Mouse (Mus musculus) hindbrain, embryonic 13.5 days (tissue): ENCODE measurements around the gene H2-T23. TPM values are rescaled to one million over a fixed set of nuclear protein-coding genes. Genes with fewer than 3 reads are reported as not detected.
A peak's percentile ranks its signal among the peaks of the same experiment; 100 is the strongest.
"Not testable (repeated sequence)": the region's sequence is repeated elsewhere in the genome, so short reads cannot be mapped to it uniquely, and the experiment has no call there.

Experiments used
- ATAC-seq: fragments of 200-750 bp; cut with Nextera tagmentation; 2 replicates; pipeline ENCODE4 v1.8.0; 2017; ENCODE audit warnings: moderate TSS enrichment; ENCODE audit not compliant: low FRiP score
- H3K27ac ChIP-seq: fragments of 300-500 bp; sonication (generic); 2 replicates; pipeline ENCODE4 v1.5.1; 2015; ENCODE audit warnings: inconsistent platforms, mild to moderate bottlenecking, moderate library complexity
- H3K27me3 ChIP-seq: fragments of 300-500 bp; sonication (generic); 2 replicates; pipeline ENCODE4 v1.6.1; 2015; ENCODE audit warnings: mild to moderate bottlenecking, inconsistent platforms
- H3K36me3 ChIP-seq: fragments of 300-500 bp; sonication (generic); 2 replicates; pipeline ENCODE4 v1.6.1; 2015; ENCODE audit warnings: mild to moderate bottlenecking, inconsistent platforms
- H3K4me1 ChIP-seq: fragments of 300-500 bp; sonication (generic); replicated peaks from 2 replicates; pipeline ENCODE4 v1.6.1; 2015; ENCODE audit warnings: inconsistent platforms
- H3K4me2 ChIP-seq: fragments of 300-500 bp; sonication (generic); 2 replicates; pipeline ENCODE4 v1.6.1; 2015; ENCODE audit warnings: inconsistent platforms, mild to moderate bottlenecking, moderate library complexity
- H3K4me3 ChIP-seq: fragments of 300-500 bp; sonication (generic); 2 replicates; pipeline ENCODE4 v1.5.1; 2015; ENCODE audit warnings: mild to moderate bottlenecking, inconsistent platforms
- H3K9ac ChIP-seq: fragments of 300-500 bp; sonication (generic); 2 replicates; pipeline ENCODE4 v1.6.1; 2015; ENCODE audit warnings: mild to moderate bottlenecking, inconsistent platforms
- H3K9me3 ChIP-seq: fragments of 300-500 bp; sonication (generic); 2 replicates; pipeline ENCODE4 v1.6.1; 2016; ENCODE audit warnings: inconsistent platforms
- WGBS: fragments of 180-500 bp; shearing (Covaris S2); methylation state at CpG from one replicate; pipeline ENCODE4 v1.1.7; 2015; 5-methylcytosine and 5-hydroxymethylcytosine counted together
- polyA plus RNA-seq: library from polyadenylated mRNA; unstranded; fragments of >200 nt; fragmentation: Nextera tagmentation; extraction: Ambion mirVana; gene quantifications from 2 replicates; pipeline ENCODE4 v1.2.1, GENCODE M21; 2015

Gene H2-T23
- 3.2 and 3.3 TPM in 2 replicates for polyA plus RNA-seq

DNA sequence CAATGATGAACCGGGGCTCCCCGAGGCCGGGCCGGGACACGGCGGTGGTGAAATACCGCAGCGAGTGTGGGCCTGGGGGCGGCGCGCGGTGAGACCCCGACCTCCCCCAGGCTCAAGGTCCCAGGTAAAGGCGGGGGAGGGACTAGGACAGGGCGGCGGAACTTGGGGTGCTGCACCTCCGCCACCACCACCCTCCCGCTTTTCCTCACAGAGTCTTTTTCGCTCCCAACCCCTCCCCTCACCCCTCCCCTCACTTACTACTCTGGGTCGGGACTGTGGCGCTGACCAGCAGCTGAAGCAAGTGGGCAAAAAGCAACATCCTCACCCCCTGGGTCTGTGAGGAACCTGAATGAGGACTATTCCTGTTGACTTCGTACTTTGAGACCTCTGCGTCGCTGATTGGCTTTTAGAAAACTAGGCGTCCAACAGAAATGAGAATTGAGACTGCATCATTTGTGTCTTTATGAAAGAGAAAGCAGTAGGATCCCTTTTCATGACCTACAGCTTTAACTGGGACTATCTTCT, at the start of gene H2-T23:
TSS of gene H2-T23 (minus strand) at position 505 of the 525 bp plus-strand sequence.
- Histone ChIP-seq H3K4me1 (peaks cover 10% of the 10 kb centered on the region), H3K4me3 (peak within 1 kb of the TSS; percentile 47), H3K27me3 (peaks cover 20% of the 10 kb centered on the region; the same call in 1 of the 2 replicates), H3K4me2 (peak within 1 kb of the TSS; percentile 78), H3K9ac (peak within 1 kb of the TSS; percentile 68)
- 1% methylated on average over 25 of the region's 25 CpGs for WGBS
- H3K36me3 ChIP-seq, H3K9me3 ChIP-seq, H3K27ac ChIP-seq: not testable (repeated sequence)
- peak; percentile 41 for ATAC-seq

DNA sequence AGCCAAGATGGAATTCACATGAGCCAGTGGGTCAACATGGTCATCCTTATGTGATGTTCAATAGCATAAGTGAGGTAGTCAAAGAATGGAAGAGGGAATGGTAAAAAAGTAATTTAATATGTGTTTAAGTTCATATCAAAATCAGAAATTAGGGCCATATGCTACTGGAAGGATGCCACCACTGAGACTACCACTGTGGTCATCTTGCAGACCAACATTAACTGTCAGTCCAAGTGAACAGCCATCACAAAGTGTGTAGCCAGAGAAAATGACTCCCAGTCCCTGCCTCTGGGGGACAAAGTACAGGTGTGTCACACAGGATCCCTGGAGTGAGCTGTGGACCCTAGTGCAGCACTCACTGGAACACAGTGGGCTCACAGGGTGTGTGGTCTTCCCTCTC, 49.2 kb upstream of the H2-T23 start:
- not testable (repeated sequence) for H3K9ac ChIP-seq, H3K9me3 ChIP-seq, H3K36me3 ChIP-seq, H3K27ac ChIP-seq, H3K4me2 ChIP-seq, H3K4me3 ChIP-seq, ATAC-seq
- H3K4me1 ChIP-seq, result peaks cover 12% of the 10 kb centered on the region
- peaks cover 32% of the 10 kb centered on the region for H3K27me3 ChIP-seq

DNA sequence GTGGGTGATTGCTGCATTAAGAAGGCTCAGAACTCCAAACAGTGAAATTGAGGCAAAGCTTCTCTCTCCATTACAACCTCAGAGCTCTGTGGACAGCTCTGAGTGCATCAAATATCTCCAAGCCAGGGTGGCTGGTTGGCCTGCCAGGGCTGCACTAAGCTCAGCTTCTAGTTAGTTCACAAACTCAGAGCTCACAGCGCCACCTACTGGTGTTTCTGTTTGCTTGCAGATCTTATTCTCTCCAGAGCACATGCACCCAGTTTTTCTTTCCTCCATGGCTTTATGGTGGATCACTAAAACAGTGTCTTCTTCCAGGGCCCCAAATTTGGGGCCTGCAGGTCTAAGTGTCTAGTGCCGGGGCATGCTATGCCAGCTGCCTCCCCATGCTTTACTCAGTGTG, 28.2 kb upstream of the H2-T23 start:
- H3K4me1 ChIP-seq, result no peaks in the 10 kb centered on the region
- no peaks in the 10 kb centered on the region for H3K9me3 ChIP-seq
- whole genome bisulfite sequencing, result 29% methylated on average over 2 of the region's 2 CpGs
- H3K36me3 ChIP-seq, result no peaks in the 10 kb centered on the region
- no peak overlapping the region for H3K4me2 ChIP-seq
- no peak overlapping the region for H3K27ac ChIP-seq
- H3K27me3 ChIP-seq, result 0 out of 2 replicates have a peak, but pooled peaks cover 2% of the 10 kb centered on the region
- no peak overlapping the region for H3K4me3 ChIP-seq
- no peak overlapping the region for H3K9ac ChIP-seq
- no peak for ATAC-seq

DNA sequence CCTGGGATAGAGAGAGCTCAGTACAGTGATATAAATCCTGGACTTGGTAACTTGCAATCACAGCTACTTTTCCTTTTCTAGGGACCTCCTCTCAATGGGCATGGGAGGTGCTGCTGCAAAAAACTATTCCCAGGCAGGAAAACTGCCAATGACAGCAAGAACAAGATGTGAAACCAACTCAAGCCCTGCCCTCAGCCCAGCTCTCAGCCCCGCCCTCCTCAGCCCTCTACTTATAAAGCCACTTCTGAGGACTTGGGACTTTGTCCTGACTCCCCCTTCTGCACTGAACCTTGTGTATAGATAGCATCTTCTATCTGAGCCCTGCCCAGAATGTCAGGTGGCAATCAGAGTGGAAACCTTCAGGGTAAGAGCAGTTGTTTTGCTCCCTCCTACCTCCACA, 25.7 kb upstream of the H2-T23 start, which contains the start of gene Gm11127:
TSS of gene Gm11127 (minus strand) at position 10 of the 400 bp plus-strand sequence.
- not testable (repeated sequence) for H3K9ac ChIP-seq, H3K9me3 ChIP-seq, H3K27me3 ChIP-seq, H3K27ac ChIP-seq, H3K4me2 ChIP-seq, ATAC-seq, H3K4me1 ChIP-seq, H3K36me3 ChIP-seq, H3K4me3 ChIP-seq
- WGBS, result 59% methylated on average over 1 of the region's 1 CpGs

DNA sequence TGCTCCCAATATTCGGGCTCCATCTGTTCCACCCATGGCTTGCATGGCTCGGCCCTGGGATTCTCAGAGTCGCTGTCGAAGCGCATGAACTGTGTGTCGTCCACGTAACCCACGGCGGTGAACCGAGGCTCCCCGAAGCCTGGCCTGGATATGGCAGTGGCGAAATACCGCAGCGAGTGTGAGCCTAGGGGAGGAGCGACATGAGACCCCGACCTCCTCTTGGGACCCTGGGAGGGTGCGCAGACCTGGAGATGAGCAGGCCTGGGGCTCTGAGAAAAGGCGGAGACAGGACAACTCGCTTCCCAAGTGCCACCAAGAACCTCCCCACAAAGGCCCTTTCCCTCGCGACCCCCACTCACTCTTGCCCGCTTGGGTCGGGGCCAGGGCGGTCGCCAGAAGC, 25.3 kb upstream of the H2-T23 start:
- WGBS, result 90% methylated on average over 24 of the region's 25 CpGs
- not testable (repeated sequence) for H3K36me3 ChIP-seq, H3K27me3 ChIP-seq, ATAC-seq, H3K4me2 ChIP-seq, H3K9ac ChIP-seq, H3K9me3 ChIP-seq, H3K27ac ChIP-seq, H3K4me1 ChIP-seq, H3K4me3 ChIP-seq

DNA sequence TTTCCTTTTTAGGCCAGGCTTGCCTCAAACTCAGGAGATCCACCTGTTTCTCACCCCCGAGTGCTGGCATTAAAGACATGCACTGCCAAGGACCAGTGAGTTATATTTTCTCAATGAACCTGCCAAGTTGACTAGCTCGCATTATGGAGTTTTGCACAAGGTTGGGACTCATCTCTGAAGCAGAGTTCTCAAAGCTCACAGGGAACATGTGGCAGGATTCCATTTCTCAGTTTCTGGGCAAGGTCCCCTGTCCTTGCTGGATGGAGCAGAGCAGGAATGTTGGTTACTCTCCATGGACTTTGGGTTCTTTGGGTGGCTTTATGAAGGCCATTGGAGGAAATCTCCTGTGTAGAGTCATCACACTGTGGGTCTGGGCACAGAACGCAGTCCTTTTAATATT, 10.6 kb upstream of the H2-T23 start:
- WGBS, result 83% methylated on average over 3 of the region's 3 CpGs
- Histone ChIP-seq H3K4me2 (peak overlapping the region; percentile 68), H3K4me3 (peak overlapping the region; percentile 37; the same call in 1 of the 2 replicates), H3K9me3 (no peaks in the 10 kb centered on the region), H3K27ac (no peak overlapping the region), H3K27me3 (peaks cover 15% of the 10 kb centered on the region), H3K9ac (peak overlapping the region; percentile 35; the same call in 1 of the 2 replicates), H3K4me1 (peaks cover 11% of the 10 kb centered on the region; the same call in 1 of the 2 replicates), H3K36me3 (no peaks in the 10 kb centered on the region)
- no peak for ATAC-seq

DNA sequence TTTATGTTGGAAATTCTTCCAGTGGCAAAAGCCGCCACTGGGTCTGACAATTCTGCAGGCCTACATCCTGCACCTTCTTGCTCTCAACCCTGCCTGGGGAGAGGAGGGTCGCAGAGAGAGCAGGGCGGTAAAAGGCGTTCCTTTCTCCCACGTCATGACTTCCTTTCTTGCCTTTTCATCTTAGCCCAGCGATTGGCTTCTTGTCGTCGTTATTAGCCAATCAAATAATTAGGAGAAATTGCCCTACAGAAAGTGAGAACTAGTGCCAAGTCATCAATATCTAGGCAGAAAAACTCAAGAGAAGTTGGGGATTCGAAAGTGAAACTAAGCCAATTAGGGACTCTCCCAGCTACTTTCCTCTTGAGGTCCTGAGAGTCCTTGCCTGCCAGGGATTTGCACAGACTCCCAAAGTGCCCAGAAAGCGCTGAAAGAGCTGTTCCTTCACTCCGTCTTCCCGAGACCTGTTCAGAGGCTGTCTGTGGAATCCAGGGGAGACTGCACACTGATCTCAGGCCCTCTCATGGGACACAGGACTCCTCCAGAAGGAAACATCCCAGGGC, 10.0 kb upstream of the H2-T23 start, which contains the start of the genes H2-T22 and Gm6034:
TSS of gene H2-T22 (minus strand) at position 138 of the 560 bp plus-strand sequence.
TSS of gene Gm6034 (plus strand) at position 352 of the 560 bp plus-strand sequence.
- Histone ChIP-seq H3K4me2 (peak within 1 kb of the TSS; percentile 68), H3K4me1 (peaks cover 11% of the 10 kb centered on the region; the same call in 1 of the 2 replicates), H3K27me3 (peaks cover 15% of the 10 kb centered on the region), H3K9ac (peak within 1 kb of the TSS; percentile 68), H3K4me3 (peak within 1 kb of the TSS; percentile 37)
- not testable (repeated sequence) for H3K9me3 ChIP-seq, H3K36me3 ChIP-seq, H3K27ac ChIP-seq
- peak; percentile 94 for ATAC-seq
- 2% methylated on average over 12 of the region's 12 CpGs for WGBS

DNA sequence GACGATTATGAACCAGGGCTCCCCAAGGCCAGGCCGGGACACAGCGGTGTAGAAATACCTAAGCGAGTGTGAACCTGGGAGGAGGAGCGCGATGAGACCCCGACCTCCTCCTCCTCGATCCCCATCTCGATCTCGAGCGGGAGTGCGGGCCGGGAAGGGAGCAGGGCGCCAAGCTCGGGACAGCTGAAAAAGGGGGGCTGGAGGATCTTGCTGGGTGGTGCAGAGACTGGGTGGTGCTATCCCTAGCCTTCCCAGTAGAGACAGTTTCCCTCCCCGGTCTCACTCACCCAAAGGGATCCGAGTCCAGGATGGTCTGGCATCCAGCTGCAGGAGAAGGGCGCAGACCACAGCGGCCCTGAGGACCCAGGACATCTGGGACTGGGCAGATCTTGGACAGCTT, 9.4 kb upstream of the H2-T23 start:
- not testable (repeated sequence) for H3K9me3 ChIP-seq, H3K27ac ChIP-seq, H3K36me3 ChIP-seq
- WGBS, result 1% methylated on average over 19 of the region's 19 CpGs
- Histone ChIP-seq H3K9ac (peak overlapping the region; percentile 68), H3K4me3 (peak overlapping the region; percentile 37), H3K27me3 (peaks cover 15% of the 10 kb centered on the region), H3K4me2 (peak overlapping the region; percentile 68), H3K4me1 (peaks cover 11% of the 10 kb centered on the region; the same call in 1 of the 2 replicates)
- peak; percentile 78 for ATAC-seq

DNA sequence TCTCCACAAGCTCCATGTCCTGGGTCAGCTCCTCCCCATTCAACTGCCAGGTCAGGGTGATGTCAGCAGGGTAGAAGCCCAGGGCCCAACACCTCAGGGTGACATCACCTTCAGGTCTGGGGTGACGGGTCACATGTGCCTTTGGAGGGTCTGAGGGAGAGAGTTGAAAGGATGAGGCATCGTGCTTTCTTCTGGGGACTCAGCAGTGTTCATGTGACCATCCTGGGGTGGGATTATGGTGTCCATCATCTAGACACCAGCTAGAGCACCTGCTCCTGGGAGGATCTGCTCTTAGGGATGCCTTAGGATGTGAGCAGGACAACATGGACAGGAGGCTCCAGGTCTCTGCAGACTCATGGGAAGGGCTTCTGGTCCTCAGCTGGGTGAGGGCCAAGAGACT, 7.9 kb upstream of the H2-T23 start:
- not testable (repeated sequence) for H3K4me3 ChIP-seq, H3K36me3 ChIP-seq, H3K4me2 ChIP-seq, ATAC-seq, H3K9ac ChIP-seq, H3K9me3 ChIP-seq, H3K27ac ChIP-seq
- 96% methylated on average over 2 of the region's 2 CpGs for WGBS
- peaks cover 15% of the 10 kb centered on the region for H3K27me3 ChIP-seq
- peaks cover 11% of the 10 kb centered on the region; the same call in 1 of the 2 replicates for H3K4me1 ChIP-seq

DNA sequence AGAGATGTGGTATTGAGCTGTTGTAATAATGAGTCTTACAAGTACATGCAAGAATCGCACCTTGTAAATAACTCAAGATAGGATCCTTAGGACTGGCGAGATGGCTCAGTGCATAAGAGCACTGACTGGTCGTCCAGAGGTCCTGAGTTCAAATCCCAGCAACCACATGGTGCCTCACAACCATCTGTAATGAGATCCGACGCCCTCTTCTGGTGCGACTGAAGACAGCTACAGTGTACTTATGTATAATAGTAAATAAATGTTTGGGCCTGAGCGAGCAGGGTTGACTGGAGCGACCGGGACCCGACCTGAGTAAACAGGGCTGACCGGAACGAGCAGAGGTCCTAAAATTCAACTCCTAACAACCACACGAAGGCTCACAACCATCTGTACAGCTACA, 3.5 kb upstream of the H2-T23 start:
- H3K4me3 ChIP-seq, H3K9me3 ChIP-seq, H3K36me3 ChIP-seq, H3K9ac ChIP-seq, H3K27ac ChIP-seq, ATAC-seq, H3K4me2 ChIP-seq: not testable (repeated sequence)
- peaks cover 10% of the 10 kb centered on the region for H3K4me1 ChIP-seq
- WGBS, result 90% methylated on average over 13 of the region's 13 CpGs
- H3K27me3 ChIP-seq, result peaks cover 17% of the 10 kb centered on the region; the same call in 1 of the 2 replicates

DNA sequence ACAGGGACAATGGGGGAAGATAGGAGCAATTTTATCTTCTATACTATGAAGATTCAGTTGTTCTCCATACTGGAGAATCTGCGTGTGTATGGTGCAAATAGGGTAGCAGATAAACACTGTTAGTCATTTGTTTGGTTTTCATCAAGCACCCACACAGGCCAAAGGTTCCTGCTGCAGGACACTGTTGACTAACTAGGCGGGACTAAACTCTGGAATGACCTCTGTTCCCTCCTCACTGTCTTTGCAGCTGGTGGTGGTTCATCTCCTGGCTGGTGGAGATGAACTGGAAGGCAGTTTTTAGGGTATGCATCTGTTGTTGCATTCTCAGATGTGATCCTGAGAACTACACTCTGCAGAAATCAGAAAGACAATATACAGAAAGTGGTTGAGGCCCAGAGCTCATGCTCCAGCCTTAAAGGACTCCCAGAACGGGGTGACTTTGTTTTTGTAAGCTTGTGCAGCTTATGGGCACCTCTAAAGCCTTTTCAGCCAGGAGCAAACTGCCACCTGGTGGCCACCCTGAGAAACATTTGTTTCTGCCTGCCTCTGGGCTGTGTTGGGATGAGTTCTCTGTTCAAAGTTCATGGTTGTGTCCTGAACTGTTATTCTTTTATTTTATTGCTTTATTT, 2.5 kb upstream of the H2-T23 start:
- H3K36me3 ChIP-seq, H3K27ac ChIP-seq, H3K4me2 ChIP-seq, H3K9me3 ChIP-seq, ATAC-seq, H3K4me3 ChIP-seq, H3K9ac ChIP-seq: not testable (repeated sequence)
- H3K4me1 ChIP-seq, result peaks cover 10% of the 10 kb centered on the region
- 42% methylated on average over 3 of the region's 3 CpGs for WGBS
- H3K27me3 ChIP-seq, result peaks cover 20% of the 10 kb centered on the region; the same call in 1 of the 2 replicates

DNA sequence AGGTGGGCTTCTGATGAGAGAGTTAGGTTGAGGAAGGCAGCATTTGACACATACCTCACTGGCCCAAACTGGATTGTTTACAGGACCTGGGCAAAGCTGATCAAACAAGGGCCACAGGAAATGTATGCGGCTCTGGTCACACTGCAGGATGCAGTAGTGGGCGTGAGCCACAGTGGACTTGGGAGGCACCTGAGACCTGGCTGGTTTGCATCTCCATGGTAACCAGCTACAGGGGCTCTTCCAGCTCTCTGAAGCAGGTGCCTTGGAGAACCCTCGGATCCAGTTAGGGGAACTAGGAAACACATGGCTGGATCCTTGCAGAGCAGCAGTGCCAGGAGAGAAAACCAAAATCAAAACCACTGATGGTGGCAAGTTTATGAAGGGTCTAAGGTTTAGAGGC, 1.9 kb upstream of the H2-T23 start:
- Histone ChIP-seq H3K27me3 (peaks cover 20% of the 10 kb centered on the region; the same call in 1 of the 2 replicates), H3K4me1 (peaks cover 10% of the 10 kb centered on the region)
- not testable (repeated sequence) for H3K4me2 ChIP-seq, H3K4me3 ChIP-seq, H3K9me3 ChIP-seq, H3K36me3 ChIP-seq, ATAC-seq, H3K9ac ChIP-seq, H3K27ac ChIP-seq
- 52% methylated on average over 3 of the region's 3 CpGs for WGBS
